Mouse (Mus musculus): ENCODE results near the gene Dtx3. TPM values are rescaled to one million over a fixed set of nuclear protein-coding genes. Genes with fewer than 3 reads are reported as not detected.

Dtx3 gene
- polyA plus RNA-seq, 1 experiment from 2014 or later, result 75.1 TPM

- 80% methylated on average over 2 of the region's 2 CpGs for WGBS
- Histone ChIP-seq H3K9me3 (replicated peaks) (0 out of 2 replicates have a peak, but pooled peaks cover 4% of the 10 kb centered on the region), H3K9ac (no peak overlapping the region), H3K36me3 (no peaks in the 10 kb centered on the region), H3K27ac (ENCODE audit: poor library complexity, severe bottlenecking) (no peak overlapping the region), H3K4me1 (replicated peaks) (no peaks in the 10 kb centered on the region), H3K4me2 (no peak overlapping the region), H3K27me3 (replicated peaks) (no peaks in the 10 kb centered on the region), H3K4me3 (no peak overlapping the region)
- ATAC-seq (ENCODE audit: insufficient number of reproducible peaks, low FRiP score), result no peak
Observed at GRCm38 (mm10) chr10:127218339-127218738, 22.8 kb upstream of the Dtx3 start.

DNA sequence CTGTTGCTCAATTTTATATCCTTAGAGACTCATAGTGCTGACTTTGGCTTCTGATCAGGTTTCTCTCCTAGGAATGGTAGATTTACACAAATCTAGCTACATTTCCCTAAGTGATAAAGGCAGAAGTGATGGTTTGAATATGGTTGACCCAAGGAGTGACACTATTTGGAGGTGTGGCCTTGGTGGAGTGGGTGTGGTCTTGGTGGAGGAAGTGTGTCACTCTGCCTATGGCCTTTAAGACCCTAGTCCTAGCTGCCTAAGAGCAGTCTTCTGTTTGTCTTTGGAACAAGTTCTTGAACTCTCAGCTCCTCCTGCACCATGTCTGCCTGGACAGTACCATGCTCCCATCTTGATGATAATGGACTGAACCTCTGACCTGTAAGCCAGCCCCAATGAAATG, 21.6 kb upstream of the Dtx3 start:
- H3K27ac ChIP-seq (ENCODE audit: poor library complexity, severe bottlenecking), result no peak overlapping the region
- no peaks in the 10 kb centered on the region for H3K27me3 ChIP-seq (replicated peaks)
- H3K4me3 ChIP-seq, result no peak overlapping the region
- 0 out of 2 replicates have a peak, but pooled peaks cover 4% of the 10 kb centered on the region for H3K9me3 ChIP-seq (replicated peaks)
- no peak overlapping the region for H3K4me2 ChIP-seq
- no peak for ATAC-seq (ENCODE audit: insufficient number of reproducible peaks, low FRiP score)
- H3K4me1 ChIP-seq (replicated peaks), result no peaks in the 10 kb centered on the region
- no peak overlapping the region for H3K9ac ChIP-seq
- H3K36me3 ChIP-seq, result no peaks in the 10 kb centered on the region

DNA sequence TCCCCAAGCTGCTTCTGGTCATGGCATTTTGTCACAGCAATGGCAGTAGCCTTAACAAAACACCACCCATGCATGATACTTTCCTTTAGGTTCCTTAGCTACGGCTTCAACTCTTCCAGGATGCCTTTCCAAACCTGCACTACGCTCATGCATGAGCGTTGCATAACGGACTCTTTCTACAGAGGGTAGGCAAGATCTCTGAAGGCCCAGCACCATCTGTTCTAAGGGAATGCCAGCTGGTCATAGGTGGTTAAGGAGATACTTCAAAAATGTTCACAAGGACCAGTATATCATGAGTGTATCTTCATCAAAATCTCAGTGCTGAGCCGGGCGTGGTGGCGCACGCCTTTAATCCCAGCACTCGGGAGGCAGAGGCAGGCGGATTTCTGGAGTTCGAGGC, 20.9 kb upstream of the Dtx3 start:
- H3K27ac ChIP-seq (ENCODE audit: poor library complexity, severe bottlenecking), result no peak overlapping the region
- no peaks in the 10 kb centered on the region for H3K4me1 ChIP-seq (replicated peaks)
- H3K36me3 ChIP-seq, result no peaks in the 10 kb centered on the region
- no peak overlapping the region for H3K4me3 ChIP-seq
- H3K9me3 ChIP-seq (replicated peaks), result 0 out of 2 replicates have a peak, but pooled peaks cover 4% of the 10 kb centered on the region
- no peaks in the 10 kb centered on the region for H3K27me3 ChIP-seq (replicated peaks)
- H3K9ac ChIP-seq, result no peak overlapping the region
- ATAC-seq (ENCODE audit: insufficient number of reproducible peaks, low FRiP score), result no peak
- 90% methylated on average over 11 of the region's 11 CpGs for WGBS
- no peak overlapping the region for H3K4me2 ChIP-seq

DNA sequence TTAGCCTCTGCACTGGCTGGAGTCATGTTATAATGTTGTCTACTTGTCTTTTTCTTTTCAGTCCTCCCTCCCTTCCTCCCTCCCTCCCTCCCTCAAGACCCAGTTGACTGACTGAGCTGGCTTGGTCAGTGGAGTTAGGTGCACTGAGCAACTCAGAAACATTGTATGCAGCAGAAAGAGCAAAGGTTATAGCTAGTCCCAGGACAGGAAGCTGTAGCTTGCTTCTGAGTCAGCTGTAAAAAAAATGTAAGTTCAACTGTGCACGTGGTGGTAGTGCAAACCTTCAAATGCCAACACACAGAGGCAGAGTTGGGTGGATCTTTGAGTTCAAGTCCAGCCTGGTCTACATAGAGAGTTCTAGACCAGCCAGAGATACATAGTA, 18.9 kb upstream of the Dtx3 start:
- no peak for ATAC-seq (ENCODE audit: insufficient number of reproducible peaks, low FRiP score)
- no peak overlapping the region for H3K9ac ChIP-seq
- 53% methylated on average over 1 of the region's 1 CpGs for WGBS
- H3K36me3 ChIP-seq, result no peaks in the 10 kb centered on the region
- no peak overlapping the region for H3K4me2 ChIP-seq
- H3K27me3 ChIP-seq (replicated peaks), result no peaks in the 10 kb centered on the region
- H3K9me3 ChIP-seq (replicated peaks), result no peaks in the 10 kb centered on the region
- H3K4me3 ChIP-seq, result no peak overlapping the region
- no peak overlapping the region for H3K27ac ChIP-seq (ENCODE audit: poor library complexity, severe bottlenecking)
- peaks cover 12% of the 10 kb centered on the region for H3K4me1 ChIP-seq (replicated peaks)

DNA sequence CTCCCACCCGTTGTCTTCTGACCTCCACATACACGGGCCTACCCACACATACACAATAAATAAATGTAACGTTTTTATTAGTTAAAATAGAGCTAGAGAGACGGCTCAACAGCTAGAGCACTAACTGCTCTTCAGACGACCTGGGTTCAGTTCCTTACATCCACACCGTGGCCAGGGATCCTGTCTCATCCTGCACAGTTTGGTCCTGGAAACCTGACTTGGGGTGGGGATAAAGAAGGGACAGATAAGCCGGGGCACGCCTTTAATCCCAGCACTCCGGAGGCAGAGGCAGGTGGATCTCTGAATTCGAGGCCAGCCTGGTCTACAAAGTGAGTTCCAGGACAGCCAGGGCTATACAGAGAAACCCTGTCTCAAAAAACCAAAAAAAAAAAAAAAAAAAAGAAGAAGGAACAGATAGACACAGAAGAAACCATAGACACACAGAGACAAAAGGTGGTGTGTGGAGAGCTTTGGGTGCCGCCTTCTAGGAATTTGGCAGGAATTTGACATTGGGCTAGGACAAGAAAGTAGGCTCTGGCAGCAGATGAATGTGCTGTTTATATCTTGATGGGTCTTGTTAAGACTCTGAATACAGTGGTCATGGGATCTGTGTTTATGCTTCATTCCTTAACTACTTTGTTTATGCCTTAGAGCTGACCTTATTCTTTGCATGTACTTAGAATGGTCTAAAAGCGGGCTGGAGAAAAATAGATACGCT, 18.3 kb upstream of the Dtx3 start:
- Histone ChIP-seq H3K4me2 (no peak overlapping the region), H3K9me3 (replicated peaks) (no peaks in the 10 kb centered on the region), H3K4me1 (replicated peaks) (peaks cover 12% of the 10 kb centered on the region), H3K9ac (no peak overlapping the region), H3K27ac (ENCODE audit: poor library complexity, severe bottlenecking) (no peak overlapping the region), H3K36me3 (0 out of 2 replicates have a peak, but pooled peaks cover 2% of the 10 kb centered on the region), H3K27me3 (replicated peaks) (no peaks in the 10 kb centered on the region), H3K4me3 (no peak overlapping the region)
- WGBS, result 77% methylated on average over 13 of the region's 13 CpGs
- ATAC-seq (ENCODE audit: insufficient number of reproducible peaks, low FRiP score), result no peak

- no peaks in the 10 kb centered on the region for H3K27me3 ChIP-seq (replicated peaks)
- H3K9ac ChIP-seq, result no peak overlapping the region
- H3K4me1 ChIP-seq (replicated peaks), result peaks cover 12% of the 10 kb centered on the region
- WGBS, result 88% methylated on average over 8 of the region's 8 CpGs
- H3K4me2 ChIP-seq, result no peak overlapping the region
- no peaks in the 10 kb centered on the region for H3K9me3 ChIP-seq (replicated peaks)
- H3K4me3 ChIP-seq, result no peak overlapping the region
- H3K27ac ChIP-seq (ENCODE audit: poor library complexity, severe bottlenecking), result no peak overlapping the region
- peaks cover 7% of the 10 kb centered on the region for H3K36me3 ChIP-seq
- ATAC-seq (ENCODE audit: insufficient number of reproducible peaks, low FRiP score), result no peak
Observed at GRCm38 (mm10) chr10:127213272-127213671, 17.7 kb upstream of the Dtx3 start.

DNA sequence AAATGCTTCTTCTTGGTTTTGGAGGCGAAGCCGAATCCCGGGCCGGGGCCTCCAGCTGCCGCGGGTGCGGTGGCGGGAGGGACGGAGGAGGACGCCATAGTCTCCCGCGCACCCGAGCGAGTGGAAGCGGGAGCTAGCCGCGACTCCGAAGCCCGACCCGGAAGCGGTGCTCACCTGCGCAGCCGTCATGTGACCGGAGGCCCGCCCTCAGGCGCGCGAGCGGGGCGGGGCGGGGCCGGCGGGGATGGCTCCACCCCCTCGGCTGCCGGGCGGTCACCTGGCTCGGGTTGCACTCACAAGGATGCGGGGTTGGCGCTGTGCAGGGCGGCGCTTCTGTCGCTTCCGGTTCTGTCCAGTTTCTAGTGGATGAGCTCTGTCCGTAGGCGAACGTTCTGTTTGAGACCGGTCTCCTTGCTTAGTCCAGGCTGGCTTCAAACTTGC, 15.9 kb upstream of the Dtx3 start, which contains the start of gene Pip4k2c:
Pip4k2c (minus strand) TSS at position 172 of the 441 bp plus-strand sequence.
- Histone ChIP-seq H3K9me3 (replicated peaks) (no peaks in the 10 kb centered on the region), H3K4me2 (peak within 1 kb of the TSS; percentile 86), H3K36me3 (peaks cover 23% of the 10 kb centered on the region), H3K4me1 (replicated peaks) (peaks cover 12% of the 10 kb centered on the region), H3K27me3 (replicated peaks) (no peaks in the 10 kb centered on the region), H3K9ac (peak within 1 kb of the TSS; percentile 80), H3K27ac (ENCODE audit: poor library complexity, severe bottlenecking) (peak within 1 kb of the TSS; percentile 25), H3K4me3 (peak within 1 kb of the TSS; percentile 74)
- under 1% methylated on average over 47 of the region's 47 CpGs for WGBS
- ATAC-seq (ENCODE audit: insufficient number of reproducible peaks, low FRiP score), result peak; percentile 99

DNA sequence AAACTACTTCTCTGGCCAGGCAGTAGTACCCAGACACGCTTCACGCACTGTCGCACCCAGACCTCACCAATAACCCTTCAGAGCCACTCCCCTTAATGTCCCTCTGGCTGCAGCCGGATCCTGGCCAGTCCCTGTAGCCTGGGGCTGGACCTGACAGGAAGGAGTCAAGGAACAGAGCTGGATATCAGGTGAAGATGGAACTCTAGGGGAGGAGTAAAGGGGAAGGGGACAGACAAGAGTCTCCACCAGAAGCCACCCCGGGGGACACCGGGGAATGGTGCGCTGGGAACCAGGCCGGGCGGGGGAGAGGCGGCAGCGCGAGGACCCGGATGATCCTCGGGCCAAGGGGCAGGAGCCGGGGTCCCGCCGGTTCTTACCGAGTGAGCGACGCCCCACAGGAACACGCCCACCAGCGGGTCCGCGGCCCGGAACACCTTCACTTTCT, 15.5 kb upstream of the Dtx3 start:
- Histone ChIP-seq H3K36me3 (peaks cover 27% of the 10 kb centered on the region), H3K27me3 (replicated peaks) (no peaks in the 10 kb centered on the region), H3K4me1 (replicated peaks) (peaks cover 12% of the 10 kb centered on the region), H3K4me2 (peak overlapping the region; percentile 86), H3K27ac (ENCODE audit: poor library complexity, severe bottlenecking) (peak overlapping the region; percentile 25), H3K4me3 (peak overlapping the region; percentile 74), H3K9ac (peak overlapping the region; percentile 80), H3K9me3 (replicated peaks) (no peaks in the 10 kb centered on the region)
- under 1% methylated on average over 25 of the region's 25 CpGs for WGBS
- ATAC-seq (ENCODE audit: insufficient number of reproducible peaks, low FRiP score), result peak; percentile 82

DNA sequence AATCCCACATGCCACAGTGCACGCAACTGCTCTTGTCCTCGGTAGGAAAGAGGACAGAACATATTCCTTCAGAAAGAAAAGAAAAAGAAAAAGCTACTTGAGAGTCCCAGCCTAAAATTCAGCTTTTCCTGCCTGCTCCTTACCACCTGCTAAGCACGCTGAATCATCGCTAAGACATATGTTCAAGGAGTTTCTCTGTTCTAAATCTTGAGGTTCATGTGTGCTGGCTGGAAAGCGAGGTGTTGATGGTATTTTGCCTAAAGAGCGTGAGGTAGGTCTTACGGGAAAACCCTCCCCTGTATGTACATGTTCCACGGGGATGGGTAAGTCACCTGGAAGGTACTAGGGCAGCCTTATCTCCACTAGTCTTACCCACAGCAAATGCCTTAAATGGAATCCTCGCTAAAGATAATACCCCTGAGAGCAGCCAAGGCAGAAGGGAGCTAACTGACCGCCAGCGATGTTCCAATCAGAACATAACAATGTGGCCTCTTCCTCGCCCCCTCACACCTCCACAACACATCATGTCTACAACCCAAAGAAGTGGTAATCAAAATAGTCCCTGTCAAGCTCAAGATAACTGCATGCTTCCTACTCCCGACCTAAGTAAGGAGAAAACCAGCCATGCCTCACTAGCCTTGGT, 14.5 kb upstream of the Dtx3 start:
- no peak for ATAC-seq (ENCODE audit: insufficient number of reproducible peaks, low FRiP score)
- Histone ChIP-seq H3K36me3 (peaks cover 37% of the 10 kb centered on the region), H3K9me3 (replicated peaks) (no peaks in the 10 kb centered on the region), H3K9ac (peak overlapping the region; percentile 80; the same call in 1 of the 2 replicates), H3K4me3 (peak overlapping the region; percentile 74), H3K4me2 (peak overlapping the region; percentile 86), H3K27me3 (replicated peaks) (no peaks in the 10 kb centered on the region), H3K4me1 (replicated peaks) (peaks cover 18% of the 10 kb centered on the region), H3K27ac (ENCODE audit: poor library complexity, severe bottlenecking) (no peak overlapping the region)
- 76% methylated on average over 13 of the region's 13 CpGs for WGBS

- no peak overlapping the region for H3K27ac ChIP-seq (ENCODE audit: poor library complexity, severe bottlenecking)
- peaks cover 18% of the 10 kb centered on the region for H3K4me1 ChIP-seq (replicated peaks)
- H3K4me3 ChIP-seq, result no peak overlapping the region
- no peaks in the 10 kb centered on the region for H3K27me3 ChIP-seq (replicated peaks)
- no peak overlapping the region for H3K4me2 ChIP-seq
- H3K9ac ChIP-seq, result no peak overlapping the region
- no peaks in the 10 kb centered on the region for H3K9me3 ChIP-seq (replicated peaks)
- 67% methylated on average over 4 of the region's 4 CpGs for WGBS
- H3K36me3 ChIP-seq, result peaks cover 45% of the 10 kb centered on the region
- no peak for ATAC-seq (ENCODE audit: insufficient number of reproducible peaks, low FRiP score)
Observed at GRCm38 (mm10) chr10:127208921-127209320, 13.4 kb upstream of the Dtx3 start.

DNA sequence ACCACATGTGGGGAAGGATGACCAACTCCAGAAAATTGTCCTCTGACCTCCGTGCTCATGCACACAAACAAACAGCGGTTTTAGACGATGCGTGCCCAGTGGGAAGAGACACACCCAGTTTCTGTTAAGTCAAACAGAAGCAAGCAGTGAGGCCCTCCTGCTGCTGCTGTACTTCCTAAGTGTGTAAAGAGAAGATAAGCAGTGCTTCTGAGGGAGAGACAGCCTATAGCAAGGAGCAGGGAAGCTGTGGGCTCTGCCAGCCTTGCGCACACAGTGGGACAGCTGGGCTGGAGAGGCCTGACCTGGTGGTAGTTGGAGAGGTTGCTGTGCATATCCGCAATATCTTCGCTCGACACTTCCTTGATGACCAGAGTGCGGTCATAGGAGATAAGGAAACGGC, 9.8 kb upstream of the Dtx3 start:
- peak; percentile 86 for ATAC-seq (ENCODE audit: insufficient number of reproducible peaks, low FRiP score)
- no peak overlapping the region for H3K4me3 ChIP-seq
- no peaks in the 10 kb centered on the region for H3K9me3 ChIP-seq (replicated peaks)
- H3K9ac ChIP-seq, result no peak overlapping the region
- 66% methylated on average over 10 of the region's 10 CpGs for WGBS
- peak overlapping the region; percentile 15; the same call in 1 of the 2 replicates for H3K4me2 ChIP-seq
- H3K4me1 ChIP-seq (replicated peaks), result peaks cover 12% of the 10 kb centered on the region
- peaks cover 66% of the 10 kb centered on the region for H3K36me3 ChIP-seq
- no peaks in the 10 kb centered on the region for H3K27me3 ChIP-seq (replicated peaks)
- H3K27ac ChIP-seq (ENCODE audit: poor library complexity, severe bottlenecking), result peak overlapping the region; percentile 54
